Mouse (Mus musculus) ES-E14 (cell line): ENCODE measurements around the gene Gramd1c.

Experiments used
- CHD2 ChIP-seq: IDR thresholded peaks from 2 replicates; pipeline ENCODE4 v1.6.1; 2014; ENCODE audit warnings: mild to moderate bottlenecking, low read depth, low read length, inconsistent platforms
- MAFK ChIP-seq: IDR thresholded peaks from 2 replicates; pipeline ENCODE4 v1.6.1; 2014; ENCODE audit warnings: mild to moderate bottlenecking, low read depth, low read length, inconsistent platforms; ENCODE audit not compliant: insufficient read depth
- ZNF384 ChIP-seq: IDR thresholded peaks from 2 replicates; pipeline ENCODE4 v1.6.1; 2012; ENCODE audit warnings: low read depth, low read length, inconsistent platforms

- TF ChIP-seq MAFK = no peak
- no peak for TF ChIP-seq CHD2
- TF ChIP-seq ZNF384 = no peak
These were observed 128.3 kb downstream of the Gramd1c start for GRCm38 (mm10) chr16:43934856-43935255.
